Mouse (Mus musculus): ENCODE data around the gene Rab12.
"Not testable (repeated sequence)": the region's sequence is repeated elsewhere in the genome, so short reads cannot be mapped to it uniquely, and the experiment has no call there.

Gene Rab12

GRCm38 (mm10) chr17:66519554-66520553 is at the start of gene Rab12:
Rab12 (minus strand) TSS chr17:66519729.
- peak; percentile 92 for DNase-seq (ENCODE audit: extremely low spot score, low spot score)

- no peak for DNase-seq (ENCODE audit: extremely low spot score, low spot score)
These were observed 44.7 kb upstream of the Rab12 start for GRCm38 (mm10) chr17:66564213-66564612.

GRCm38 (mm10) chr17:66563551-66563950 is 44.0 kb upstream of the Rab12 start:
- DNase-seq (ENCODE audit: extremely low spot score, low spot score) = no peak

- DNase-seq (ENCODE audit: extremely low spot score, low spot score) = no peak
These were observed 41.9 kb upstream of the Rab12 start for GRCm38 (mm10) chr17:66561380-66561779.

- DNase-seq (ENCODE audit: extremely low spot score, low spot score) = no peak
These were observed 39.1 kb upstream of the Rab12 start for GRCm38 (mm10) chr17:66558404-66559317.

- DNase-seq (ENCODE audit: extremely low spot score, low spot score) = no peak
These were observed 33.2 kb upstream of the Rab12 start for GRCm38 (mm10) chr17:66552690-66553089.

- DNase-seq (ENCODE audit: extremely low spot score, low spot score) = no peak
These were observed 31.0 kb upstream of the Rab12 start for GRCm38 (mm10) chr17:66550486-66550885.

- no peak for DNase-seq (ENCODE audit: extremely low spot score, low spot score)
These were observed 12.8 kb upstream of the Rab12 start for GRCm38 (mm10) chr17:66532285-66532684.

GRCm38 (mm10) chr17:66523396-66523795 is 3.9 kb upstream of the Rab12 start:
- no peak for DNase-seq (ENCODE audit: extremely low spot score, low spot score)

- DNase-seq (ENCODE audit: extremely low spot score, low spot score) = not testable (repeated sequence)
These were observed 3.1 kb upstream of the Rab12 start for GRCm38 (mm10) chr17:66522631-66523030.

- no peak for DNase-seq (ENCODE audit: extremely low spot score, low spot score)
These were observed 514 bp downstream of the Rab12 start for GRCm38 (mm10) chr17:66518877-66519553.

GRCm38 (mm10) chr17:66516953-66517352 is 2.6 kb downstream of the Rab12 start:
- no peak for DNase-seq (ENCODE audit: extremely low spot score, low spot score)

GRCm38 (mm10) chr17:66514288-66514995 is 5.1 kb downstream of the Rab12 start:
- no peak for DNase-seq (ENCODE audit: extremely low spot score, low spot score)

GRCm38 (mm10) chr17:66512202-66512956 is 7.2 kb downstream of the Rab12 start:
- DNase-seq (ENCODE audit: extremely low spot score, low spot score) = no peak

GRCm38 (mm10) chr17:66510221-66510683 is 9.3 kb downstream of the Rab12 start:
- DNase-seq (ENCODE audit: extremely low spot score, low spot score) = no peak

- DNase-seq (ENCODE audit: extremely low spot score, low spot score) = no peak
These were observed 12.2 kb downstream of the Rab12 start for GRCm38 (mm10) chr17:66507049-66507954.

GRCm38 (mm10) chr17:66504964-66505363 is 14.6 kb downstream of the Rab12 start:
- no peak for DNase-seq (ENCODE audit: extremely low spot score, low spot score)

GRCm38 (mm10) chr17:66504248-66504647 is 15.3 kb downstream of the Rab12 start:
- DNase-seq (ENCODE audit: extremely low spot score, low spot score) = no peak

- DNase-seq (ENCODE audit: extremely low spot score, low spot score) = no peak
These were observed 16.1 kb downstream of the Rab12 start for GRCm38 (mm10) chr17:66503466-66503865.

Data from neural tube, embryonic 10.5 days (tissue).